Mouse (Mus musculus) lung, postnatal 36 days (tissue): ENCODE measurements at regions not wholly inside any gene's neighbourhood (a gene's known extent, or its start where the extent isn't known, plus 50 kb on each side); places are given as distances from the start of the nearest gene placed in this dataset.

Experiments used
- DNase-seq: peaks from one replicate; pipeline ENCODE4 v3.0.0; 2022; ENCODE audit warnings: mixed read lengths

DNA sequence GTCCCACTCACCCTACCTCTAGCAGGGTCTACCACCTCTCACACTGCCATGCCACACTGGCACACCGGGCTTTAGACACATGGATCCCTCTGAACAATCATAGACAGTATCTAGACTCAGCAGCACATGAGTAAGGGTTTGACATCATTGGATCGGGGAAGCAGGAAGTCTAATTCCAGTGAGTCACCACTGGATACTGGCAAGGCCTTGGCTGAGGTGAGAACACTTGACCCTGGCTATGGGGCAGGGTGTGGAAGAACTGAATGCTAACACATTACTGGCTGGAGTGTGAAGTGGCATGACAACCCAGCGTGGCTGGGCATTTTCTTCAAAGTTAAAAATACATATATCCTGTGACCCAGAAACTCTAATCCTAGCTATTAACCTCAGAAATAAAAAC is 114.4 kb downstream of the H2afy start:
- DNase-seq, result peak; percentile 66

GRCm38 (mm10) chr13:56014006-56014405 is 122.2 kb downstream of the H2afy start:
- no peak for DNase-seq

DNA sequence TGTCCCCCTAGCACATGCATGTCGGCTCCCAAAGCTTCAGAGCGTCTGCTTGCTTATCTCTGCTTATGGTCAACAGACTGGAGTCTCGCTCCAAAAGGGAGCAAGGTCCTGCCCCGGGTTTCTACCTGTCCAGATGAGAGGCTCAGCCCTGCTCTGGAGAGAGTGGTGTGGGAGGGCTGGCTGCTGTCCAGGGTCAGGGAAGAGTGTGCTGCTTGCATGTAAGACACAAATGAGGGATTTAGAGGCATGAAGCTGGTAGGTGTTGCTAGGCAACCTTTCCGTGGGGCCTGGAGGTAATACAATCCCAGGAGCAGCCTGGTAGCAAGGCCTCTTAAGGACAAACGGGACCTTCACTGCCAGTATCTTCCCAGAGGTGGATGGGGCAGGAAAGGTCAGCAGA is 125.7 kb downstream of the H2afy start:
- DNase-seq, result peak; percentile 2

GRCm38 (mm10) chr13:56006827-56007226 is 129.3 kb downstream of the H2afy start:
- DNase-seq, result no peak

DNA sequence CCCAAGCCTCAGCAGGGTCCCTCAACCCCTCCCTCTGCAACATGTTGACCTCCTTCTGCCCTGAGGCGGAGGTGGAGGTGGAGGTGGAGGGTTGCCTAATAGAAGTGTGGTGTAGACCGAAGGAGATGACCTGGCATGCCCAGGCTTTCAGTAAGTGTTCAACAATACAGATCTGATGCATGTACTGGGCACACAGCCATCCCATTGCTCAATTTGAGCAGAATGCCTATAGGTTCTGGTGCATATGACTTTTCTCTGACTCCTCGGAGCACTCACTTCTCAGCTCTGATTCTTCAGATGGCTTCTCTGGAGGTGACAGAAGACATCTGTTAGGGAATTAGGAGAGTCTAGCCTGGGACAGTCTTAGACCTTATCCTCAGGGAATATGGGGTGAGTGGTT is 130.4 kb downstream of the H2afy start:
- DNase-seq, result no peak

DNA sequence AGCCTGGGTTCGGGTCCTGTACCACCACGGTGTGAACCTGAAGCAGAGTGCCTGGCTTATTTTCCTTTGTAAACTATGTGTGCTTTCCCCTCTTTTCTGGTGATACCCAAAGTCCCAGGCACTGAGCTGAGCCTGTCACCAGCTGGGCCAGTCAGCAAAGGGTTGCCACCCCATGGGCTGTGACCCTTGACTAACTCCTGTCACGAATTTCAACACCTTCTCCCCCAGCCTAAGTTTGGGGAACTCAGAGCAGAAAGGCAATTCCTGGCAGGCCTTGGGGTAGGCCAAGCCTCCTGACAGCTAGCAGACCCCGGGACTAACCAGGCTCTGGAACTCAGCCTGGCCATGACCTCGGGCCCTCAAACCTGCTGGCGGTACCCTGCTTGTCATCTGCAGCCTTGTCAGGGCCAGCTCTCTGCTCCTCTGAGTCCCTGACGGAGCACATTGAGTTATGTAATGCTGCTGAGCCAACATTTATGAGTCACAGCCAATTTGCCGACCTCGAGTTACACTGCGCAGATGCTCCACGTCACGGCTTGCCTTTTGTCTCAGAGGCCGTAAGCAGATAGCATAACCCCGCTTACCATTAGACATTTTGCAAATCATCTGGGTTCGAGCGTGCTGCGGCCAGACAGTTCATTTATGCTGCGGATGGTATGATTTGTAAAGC is 132.3 kb downstream of the H2afy start:
- peak; percentile 58 for DNase-seq

DNA sequence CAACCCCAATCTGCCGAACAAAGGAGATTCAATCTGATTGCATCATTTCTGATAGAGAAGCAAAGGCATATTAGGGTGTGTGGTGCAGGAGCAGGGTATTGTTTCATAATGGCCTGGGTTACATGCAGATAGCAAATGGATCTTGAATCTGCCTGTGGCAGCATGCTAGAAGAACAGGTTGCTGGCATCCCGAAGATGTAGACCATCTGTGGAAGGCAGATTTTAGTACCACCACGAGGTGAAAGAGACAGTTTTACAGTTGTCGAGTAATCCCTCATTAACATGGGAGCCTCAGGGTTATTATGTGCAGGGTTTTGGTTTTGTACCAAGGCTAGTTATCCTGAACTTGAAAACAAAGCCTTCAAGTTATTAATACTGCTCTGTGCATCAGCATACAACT is 140.9 kb downstream of the H2afy start:
- DNase-seq, result no peak

GRCm38 (mm10) chr13:55994460-55994859 is 141.7 kb downstream of the H2afy start:
- no peak for DNase-seq

DNA sequence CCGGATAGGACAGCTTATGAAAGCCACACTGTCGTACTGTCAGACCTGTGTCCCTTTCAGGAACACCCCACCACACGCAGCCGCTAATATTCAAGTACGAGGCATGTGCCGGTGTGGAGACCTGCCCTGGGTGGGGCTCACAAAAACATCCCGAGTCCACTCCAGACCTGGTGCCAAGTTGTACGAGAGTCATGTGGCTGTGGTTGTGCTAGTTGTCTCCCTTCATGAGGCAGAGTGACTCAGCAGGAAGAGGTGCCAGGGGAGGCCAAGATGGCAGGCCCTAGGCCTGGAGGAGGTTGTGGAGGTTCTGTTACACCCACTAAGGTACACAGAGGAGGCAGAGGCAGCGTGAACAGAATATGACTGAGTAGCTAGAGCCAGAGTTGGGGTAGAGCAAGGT is 143.5 kb downstream of the H2afy start:
- DNase-seq, result peak; percentile 45

DNA sequence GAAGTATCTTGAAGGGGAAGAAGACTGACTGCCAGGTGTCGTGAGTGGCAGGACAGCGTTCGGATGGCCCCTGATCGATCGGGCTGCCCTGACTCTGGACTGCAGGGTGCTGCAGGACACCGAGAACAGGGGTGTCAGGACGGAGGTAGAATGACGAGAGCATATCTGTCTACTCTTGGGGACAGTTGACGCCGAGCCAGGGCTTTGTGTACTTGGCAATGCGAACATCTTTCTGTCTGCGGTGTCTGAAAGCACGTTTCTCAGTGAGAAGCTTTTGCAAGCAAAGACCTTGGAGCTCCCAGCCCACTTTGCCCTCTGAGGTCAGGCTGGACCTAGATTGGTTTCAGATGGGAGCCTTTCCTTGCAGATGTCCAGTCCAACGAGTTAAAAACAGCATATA is 144.9 kb downstream of the H2afy start:
- no peak for DNase-seq

- no peak for DNase-seq
Measured at GRCm38 (mm10) chr13:55990186-55990585, 146.0 kb downstream of the H2afy start.

DNA sequence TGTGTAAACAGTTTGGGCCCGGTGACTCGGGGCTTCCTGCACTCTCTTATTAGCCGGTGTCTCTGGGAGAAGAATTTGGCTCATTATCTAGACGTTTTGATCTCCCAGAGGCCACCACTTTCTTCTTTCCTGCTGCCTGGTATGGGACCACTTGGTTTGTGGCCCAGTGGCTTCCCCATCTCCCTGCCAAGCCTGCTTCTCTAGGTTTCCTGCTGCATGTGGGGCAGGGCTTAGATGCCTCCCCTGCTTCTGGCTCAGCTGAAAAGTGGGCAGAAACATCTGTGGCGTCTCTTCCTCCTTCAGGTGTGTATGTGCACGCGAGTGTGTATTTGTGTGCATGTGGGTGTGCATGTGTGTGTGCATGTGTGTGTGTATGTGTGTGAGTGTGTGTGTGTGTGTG is 146.8 kb downstream of the H2afy start:
- DNase-seq, result no peak

DNA sequence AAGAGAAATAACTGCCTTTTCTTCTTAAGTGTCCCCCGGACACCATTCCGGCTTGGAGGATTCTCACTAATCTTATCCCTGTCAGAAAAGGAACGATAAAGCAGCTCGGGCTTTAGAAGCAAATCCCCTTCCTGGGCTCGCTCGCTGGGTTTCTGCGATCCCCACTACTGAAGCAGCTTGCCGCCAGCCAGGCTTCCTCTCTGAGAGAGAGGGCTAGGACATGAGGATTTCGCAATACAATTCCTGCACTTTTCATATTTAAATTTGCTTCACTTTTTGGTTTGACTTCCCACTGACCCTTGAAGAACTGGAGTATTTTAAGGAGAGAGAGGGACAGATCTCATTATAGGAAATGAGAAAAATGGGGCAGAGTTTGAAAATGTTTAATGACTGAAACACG is 149.4 kb upstream of the Pitx1 start:
- peak; percentile 14 for DNase-seq

DNA sequence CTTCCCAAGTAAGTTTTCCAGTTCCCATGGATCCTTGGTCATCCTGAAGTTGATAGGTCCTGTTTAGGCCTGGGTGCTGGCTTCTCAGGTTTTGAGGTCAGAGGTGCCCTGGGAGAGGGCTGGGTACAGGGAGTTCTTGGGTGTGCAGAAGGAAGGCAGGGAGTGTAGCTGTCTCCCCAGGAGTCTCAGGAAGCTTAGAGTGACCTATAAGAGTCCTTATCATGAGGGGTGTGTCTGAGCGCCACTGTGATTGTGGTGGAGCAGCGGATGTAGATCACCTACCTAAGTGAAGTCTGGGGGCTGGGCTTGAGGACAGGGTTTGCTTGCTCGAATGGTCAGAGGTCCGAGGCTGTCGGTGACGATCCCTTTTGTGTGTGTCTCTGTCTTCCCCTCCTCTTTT is 148.8 kb upstream of the Pitx1 start:
- DNase-seq, result peak; percentile 40

GRCm38 (mm10) chr13:55983851-55984250 is 147.9 kb upstream of the Pitx1 start:
- DNase-seq, result no peak

GRCm38 (mm10) chr13:55981041-55981440 is 145.0 kb upstream of the Pitx1 start:
- no peak for DNase-seq

DNA sequence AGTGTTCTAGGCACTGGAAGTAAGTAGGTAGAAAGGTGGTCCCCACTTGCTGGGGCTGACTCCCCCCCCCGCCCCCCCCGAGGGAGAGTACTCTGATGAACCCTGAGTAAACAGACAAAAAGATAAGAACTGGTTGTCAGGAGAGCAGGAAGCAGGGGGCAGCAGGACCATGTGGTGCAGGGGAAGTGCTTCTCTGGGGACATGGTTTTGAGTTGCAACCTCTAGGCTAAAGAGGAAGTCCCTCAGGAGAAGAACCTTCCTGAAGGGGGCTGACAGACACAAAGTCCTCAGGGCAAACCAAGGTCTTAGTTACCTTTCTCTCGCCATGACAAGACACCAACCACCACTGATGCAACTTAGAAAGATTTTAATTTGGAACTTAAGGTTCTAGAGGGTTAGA is 141.9 kb upstream of the Pitx1 start:
- DNase-seq, result no peak

GRCm38 (mm10) chr13:55976911-55977381 is 141.0 kb upstream of the Pitx1 start:
- DNase-seq, result peak; percentile 25

GRCm38 (mm10) chr13:55974105-55974504 is 138.1 kb upstream of the Pitx1 start:
- DNase-seq, result no peak

GRCm38 (mm10) chr13:55970687-55971086 is 134.7 kb upstream of the Pitx1 start:
- no peak for DNase-seq

DNA sequence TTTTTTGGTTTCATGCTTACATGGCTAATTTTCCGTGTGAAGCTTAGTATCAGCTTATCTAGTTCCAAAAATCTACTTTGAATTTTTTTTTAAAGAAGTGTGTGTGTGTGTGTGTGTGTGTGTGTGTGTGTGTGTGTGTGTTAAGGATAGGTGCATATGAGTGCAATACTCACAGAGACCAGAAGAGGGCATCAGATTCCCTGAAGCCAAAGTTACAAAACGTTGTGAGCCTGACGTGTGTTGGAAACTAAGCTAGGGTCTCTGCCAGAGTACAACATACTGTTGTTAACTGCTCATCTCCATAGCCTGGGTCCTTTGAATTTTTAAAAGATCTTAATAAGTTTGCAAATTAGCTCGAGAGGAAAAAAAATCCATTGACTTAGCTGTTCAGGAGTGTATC is 133.5 kb upstream of the Pitx1 start:
- no peak for DNase-seq

GRCm38 (mm10) chr13:55967151-55967550 is 131.2 kb upstream of the Pitx1 start:
- DNase-seq, result no peak

DNA sequence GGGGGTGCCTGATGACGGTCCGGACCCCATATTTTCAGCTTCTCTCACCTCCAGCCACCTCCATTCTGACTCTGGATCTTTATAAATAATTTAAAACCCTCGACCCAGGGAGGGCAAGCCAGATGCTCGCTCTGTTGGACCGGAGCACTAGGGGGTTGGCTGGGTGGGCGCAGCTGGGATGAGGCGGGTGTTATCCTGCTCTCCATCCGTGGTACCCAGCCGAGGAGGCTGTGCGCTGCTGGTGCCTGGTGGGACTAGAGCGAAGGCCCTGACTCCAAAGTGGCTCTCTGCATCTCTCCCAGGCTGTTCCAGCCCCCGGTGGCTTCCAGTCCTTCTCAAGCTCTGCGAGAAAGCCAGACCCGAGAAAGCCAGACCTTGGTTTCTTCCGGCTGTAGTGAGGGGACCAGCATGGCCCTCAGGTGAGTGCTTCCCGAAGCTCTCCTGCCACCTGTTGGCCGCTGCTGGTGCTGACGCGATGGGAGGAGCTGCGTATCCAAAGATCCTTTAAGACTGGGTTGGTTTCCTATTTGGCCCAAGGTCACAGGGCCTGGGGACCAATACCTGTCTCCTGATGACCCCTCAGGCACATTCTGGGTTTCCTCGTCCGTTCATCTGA is 127.1 kb upstream of the Pitx1 start:
- DNase-seq, result peak; percentile 79

- DNase-seq, result no peak
Measured at GRCm38 (mm10) chr13:55962254-55962866, 126.4 kb upstream of the Pitx1 start.
